Mouse (Mus musculus) retina, adult 2 months (tissue): Measurements from ENCODE around the gene Vmn1r227.

Experiments used
- DNase-seq: peaks from one replicate; pipeline ENCODE4 v3.0.0-alpha.2; 2012; ENCODE audit warnings: low read depth, low spot score

Gene Vmn1r227

DNA sequence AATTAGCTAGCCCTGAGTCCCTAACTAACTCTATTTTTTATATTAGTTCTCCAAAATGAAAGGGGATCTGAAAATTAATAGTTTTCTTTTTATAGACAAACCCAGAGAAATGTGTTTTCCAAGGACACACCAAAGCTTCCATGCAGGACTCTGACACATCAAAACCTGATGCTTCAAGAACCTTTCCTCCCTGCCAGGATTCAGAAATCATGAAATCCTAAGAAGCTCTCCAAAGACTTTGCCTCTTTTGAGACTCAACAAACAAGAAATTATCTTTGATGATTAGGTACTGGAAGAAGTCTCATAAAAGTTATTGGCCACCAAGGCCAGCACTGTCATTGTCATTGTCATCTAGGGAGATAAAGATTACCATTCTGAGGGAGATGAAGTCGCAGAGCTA is at the start of gene Vmn1r227:
TSS of gene Vmn1r227 (plus strand) at position 301 of the 400 bp plus-strand sequence.
- no peak for DNase-seq

- no peak for DNase-seq
These were observed 47.1 kb upstream of the Vmn1r227 start, which contains the start of gene Vmn1r226 for GRCm38 (mm10) chr17:20682543-20682942. Gene Vmn1r226, plus strand, starts transcription at chr17:20682843.

DNA sequence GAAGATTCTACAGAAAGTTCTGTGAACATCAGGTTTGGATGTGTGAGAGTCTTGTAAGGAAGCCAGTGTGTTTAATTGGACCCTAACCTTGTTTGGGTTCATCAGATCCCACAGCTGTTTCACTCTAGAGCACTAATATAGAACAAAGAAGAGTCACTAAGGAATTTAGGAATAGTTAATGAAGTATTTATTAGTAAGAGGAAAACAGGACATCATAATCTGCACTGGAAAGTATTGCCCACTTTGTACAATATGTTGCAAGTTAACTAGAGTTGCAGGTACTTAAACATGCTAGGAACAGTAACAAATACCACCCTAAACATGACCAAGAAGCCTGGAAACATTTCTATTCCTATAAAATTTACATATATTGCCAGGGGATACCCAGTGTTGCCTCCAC is 56.4 kb downstream of the Vmn1r227 start, which contains the start of gene Vmn1r228:
TSS of gene Vmn1r228 (minus strand) at position 101 of the 400 bp plus-strand sequence.
- DNase-seq, result no peak
